Mouse (Mus musculus) cerebellum, adult 11-12 months (tissue): Measurements from ENCODE around the gene Reln.

Source experiments
- DNase-seq: peaks from one replicate; pipeline ENCODE4 v3.0.0; 2022

Gene Reln

DNA sequence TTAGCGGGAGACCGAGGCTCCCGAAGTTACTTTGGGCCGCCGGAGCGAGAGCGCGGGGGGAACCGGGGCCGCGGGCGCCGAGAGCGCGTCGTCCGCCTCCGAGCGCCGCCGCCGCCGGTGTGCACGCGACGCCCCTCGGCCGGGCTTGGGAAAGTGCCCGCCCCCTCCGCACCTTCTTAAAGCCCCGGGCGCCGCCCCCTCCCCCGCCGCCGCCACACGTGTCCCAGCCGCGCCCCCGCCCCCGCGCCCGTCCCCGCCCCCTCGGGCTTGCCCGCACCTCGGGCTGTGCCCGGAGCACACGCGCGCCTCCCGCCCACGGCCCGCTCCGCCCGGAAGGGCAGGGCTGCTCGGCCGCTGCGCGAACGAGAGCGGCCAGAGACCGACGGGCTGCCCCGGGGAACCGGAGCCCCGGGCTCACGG is at the start of gene Reln:
Gene Reln, minus strand, starts transcription at position 147 of the 420 bp plus-strand sequence.
- DNase-seq: peak; percentile 77

DNA sequence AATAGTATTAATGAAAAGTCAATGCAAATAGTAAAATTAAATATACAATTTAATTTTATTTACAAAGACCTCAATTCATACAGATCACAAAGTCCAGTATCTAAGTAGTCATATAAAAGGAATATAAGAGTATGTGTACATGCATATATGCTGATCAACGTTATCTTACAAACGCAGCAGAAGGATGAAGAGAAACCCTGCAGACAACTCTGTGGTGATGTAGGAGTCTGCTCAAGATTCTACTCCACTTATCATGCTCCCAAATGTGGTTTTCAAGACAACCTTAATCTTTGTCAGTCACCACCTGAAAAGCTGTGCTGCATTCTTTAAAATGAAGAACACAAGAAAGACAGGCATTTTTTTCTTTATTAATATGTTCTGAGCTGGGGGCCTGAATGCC is 44.0 kb upstream of the Reln start:
- DNase-seq: no peak

DNA sequence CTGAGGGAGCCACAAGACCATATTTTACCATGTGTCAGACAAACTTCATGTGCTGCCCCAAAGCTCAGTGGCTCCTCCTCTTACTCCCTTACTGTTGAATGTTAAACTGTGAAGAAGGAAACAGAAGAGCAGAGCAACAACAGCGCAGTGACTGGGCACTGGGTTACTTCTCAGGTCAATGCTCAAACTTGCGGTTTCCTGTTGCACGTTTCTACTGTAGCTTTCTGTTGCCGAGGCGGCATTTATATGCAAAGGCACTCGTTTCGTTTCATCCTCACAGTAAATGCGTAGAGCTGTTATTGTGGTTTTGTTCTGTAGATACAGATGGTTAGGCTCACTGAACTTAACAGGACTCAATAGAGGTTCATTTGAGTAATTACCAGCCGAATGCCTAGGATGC is 16.0 kb upstream of the Reln start:
- DNase-seq: no peak

DNA sequence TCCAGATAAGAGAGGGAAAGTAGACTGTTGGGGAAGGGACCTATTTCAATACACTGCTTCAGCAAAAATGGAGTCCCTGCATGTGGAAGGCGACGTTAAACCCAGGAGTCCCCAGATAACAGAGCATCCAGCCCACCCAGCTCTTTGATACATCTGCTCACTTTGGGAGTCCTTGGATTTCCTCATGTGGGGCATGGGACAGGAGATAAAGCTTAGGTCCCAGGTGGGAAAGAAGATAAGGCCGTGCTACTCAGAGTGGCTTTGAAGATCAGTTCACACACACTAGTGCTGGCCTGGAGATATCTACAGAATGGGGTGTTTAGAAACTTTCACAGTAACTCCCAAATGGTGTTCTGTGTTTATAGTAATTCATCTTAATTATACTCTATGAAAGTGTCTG is 3.9 kb upstream of the Reln start:
- no peak for DNase-seq

DNA sequence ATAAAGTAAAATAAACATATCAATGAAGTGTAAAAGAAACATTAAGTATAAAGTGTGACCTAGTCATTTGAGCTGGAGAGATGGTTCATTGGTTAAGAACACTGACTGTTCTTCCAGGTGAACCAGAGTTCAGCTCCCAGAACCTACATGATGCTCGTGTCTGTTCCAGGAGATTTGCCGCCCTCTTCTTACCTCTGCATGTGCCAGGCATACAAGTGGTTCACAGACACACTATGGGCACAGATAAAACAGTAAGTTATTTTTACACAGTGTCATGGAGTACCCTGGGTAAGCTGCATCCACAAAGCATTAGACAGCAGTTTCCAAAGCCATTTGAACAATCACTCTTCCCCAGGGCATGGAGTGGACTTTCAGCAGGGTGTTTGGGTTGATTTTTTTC is 3.2 kb upstream of the Reln start:
- DNase-seq: no peak

DNA sequence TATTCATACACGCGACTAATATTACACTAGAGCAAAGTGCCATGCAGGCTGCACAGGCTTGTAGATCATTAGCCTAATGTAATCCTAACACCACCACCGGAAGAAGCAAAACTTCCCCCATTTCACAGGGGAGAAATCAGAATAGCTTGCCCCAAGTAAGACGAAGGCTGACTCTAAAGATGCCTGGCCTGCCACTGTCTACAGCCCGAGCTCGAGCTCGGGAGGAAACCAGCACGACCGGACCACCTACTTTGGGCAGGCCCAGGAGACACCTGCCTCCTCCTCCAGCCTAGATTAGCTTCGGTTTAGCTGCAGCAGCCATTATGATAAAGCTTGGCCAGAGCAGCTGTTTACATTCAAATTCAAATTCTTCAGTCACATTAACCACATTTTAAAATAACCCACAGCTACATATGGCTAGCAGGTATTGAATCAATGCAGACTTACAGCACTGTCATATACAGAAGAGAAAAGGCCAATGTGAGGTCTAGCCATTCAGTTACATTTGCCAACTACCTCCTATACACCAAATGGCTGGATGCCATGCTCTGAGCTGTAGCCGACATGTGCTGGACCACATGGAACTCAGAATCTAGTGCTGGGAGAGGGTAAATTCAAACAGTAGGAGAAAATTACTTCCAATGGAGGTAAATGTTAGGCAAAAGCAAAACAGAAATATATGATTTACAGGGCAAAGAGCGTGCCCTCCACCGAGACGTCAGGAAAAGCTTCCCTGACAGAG is 1.6 kb upstream of the Reln start:
- no peak for DNase-seq

DNA sequence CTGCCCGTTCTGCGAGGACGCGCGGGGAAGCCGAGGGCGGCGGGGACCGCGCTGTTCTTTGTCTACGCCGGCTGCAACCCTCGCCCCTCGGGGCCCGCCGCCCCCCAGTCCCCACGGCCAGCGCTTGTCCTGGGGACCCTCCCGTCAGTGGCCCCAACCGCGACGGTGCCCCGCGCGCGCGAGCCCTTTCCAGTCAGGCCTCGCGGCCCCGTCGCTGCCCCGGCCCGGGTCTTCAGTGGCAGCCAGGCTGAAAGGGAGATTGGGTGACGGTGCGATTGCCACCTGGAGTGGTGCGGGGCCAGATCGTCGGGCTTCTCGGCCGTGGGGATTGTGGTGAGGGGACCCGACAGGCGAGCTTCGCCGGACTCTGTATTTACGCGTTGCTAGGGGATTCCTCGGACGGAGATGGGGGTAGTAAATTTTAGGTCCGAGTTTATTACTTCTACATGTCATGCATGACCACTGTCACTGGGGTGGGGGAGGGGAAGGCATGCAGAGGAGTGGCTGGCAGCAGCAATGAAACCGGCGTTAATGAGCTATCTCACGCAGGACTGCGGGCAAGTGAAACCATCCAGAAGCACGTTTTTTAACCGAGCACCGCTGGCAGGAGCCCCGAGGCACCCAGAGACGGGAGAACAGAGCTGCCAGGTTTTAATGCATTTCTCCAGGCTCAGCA is 612 bp upstream of the Reln start:
- DNase-seq: peak; percentile 74

DNA sequence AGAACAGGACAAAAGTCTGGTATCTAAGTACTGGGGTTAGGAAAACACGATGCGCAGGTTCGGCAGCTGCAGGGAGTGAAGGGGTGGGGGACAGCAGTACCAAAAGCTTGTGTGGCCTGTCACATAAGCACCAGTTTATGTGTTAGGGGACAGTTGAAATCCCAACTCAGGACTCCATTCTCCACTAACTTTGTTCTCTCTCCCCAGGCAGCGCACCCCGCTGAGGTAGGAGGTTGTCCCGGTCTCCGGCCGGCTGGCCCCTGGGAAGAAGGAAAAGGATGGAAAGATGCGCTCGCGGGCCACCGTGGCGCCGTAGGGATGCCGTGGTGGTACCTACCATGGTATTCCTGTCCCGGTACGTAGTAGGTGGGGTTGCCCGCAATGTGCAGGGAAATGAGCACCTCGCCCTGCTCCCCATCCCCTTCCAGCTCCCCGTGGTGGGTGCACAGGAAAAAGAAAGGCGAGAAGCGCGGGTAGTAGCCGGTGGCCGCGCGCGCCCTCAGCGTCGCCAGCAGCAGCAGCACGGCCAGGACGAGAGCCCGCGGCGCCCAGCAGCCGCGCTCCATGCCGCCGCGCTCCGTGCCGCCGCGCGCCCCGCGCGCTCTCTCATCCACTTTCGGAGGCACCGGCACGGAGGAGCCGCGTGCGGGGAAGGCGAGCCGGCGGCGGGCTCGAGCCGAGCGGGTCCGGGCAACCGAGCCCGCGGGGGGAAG is 503 bp downstream of the Reln start:
- DNase-seq: peak; percentile 65

DNA sequence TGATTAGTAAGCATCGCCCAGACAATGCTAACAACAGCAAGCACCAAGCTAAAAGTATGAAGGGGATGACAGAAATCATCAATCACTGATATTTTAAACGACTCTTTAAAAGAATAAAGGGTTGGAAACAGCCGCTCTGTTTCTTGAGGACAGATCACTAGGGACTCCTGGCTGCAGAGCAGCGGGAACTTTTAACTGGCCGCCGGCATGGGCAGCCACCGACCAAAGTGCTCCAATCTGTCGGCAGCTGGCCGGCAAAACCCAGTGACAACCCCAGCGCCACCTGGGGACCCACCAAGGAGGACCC is 1.0 kb downstream of the Reln start:
- DNase-seq: no peak

DNA sequence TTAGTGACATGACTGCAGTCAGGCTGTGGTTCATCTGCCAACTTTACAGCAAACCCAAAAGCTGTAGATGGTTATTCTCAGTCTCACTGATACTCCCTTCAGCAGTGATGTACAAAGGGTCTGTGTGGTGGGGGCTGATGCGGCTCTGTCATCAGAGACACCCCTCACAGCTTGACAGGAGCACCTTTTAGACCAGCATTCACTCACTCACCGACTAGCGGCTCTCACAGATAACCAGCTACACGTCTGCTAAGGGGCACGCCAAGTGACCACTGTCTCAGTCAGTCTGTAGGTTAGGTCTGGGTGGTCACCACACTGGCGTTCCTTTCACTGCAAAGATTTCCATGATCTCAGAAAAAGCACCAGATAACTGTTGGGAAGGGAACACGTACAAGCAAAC is 2.0 kb downstream of the Reln start:
- no peak for DNase-seq

DNA sequence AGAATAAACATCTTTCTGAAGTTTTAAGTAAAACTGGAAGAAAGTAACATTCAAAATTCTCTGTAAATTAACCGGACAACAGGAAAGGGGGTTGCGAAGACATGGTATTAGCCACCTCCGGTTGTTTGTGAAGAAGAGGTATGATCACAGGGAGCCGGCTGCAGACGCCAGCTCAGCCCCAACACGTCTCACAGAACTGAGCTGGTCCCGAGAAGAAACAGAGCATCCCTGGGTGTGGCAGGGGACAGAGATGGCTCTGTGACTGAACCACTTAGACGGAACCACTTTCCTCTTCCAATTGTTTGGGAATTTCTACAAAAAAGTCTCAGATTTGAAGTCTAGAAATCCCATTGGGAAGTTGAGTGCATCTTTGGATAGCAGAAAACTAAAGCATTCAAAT is 3.5 kb downstream of the Reln start:
- DNase-seq: no peak

DNA sequence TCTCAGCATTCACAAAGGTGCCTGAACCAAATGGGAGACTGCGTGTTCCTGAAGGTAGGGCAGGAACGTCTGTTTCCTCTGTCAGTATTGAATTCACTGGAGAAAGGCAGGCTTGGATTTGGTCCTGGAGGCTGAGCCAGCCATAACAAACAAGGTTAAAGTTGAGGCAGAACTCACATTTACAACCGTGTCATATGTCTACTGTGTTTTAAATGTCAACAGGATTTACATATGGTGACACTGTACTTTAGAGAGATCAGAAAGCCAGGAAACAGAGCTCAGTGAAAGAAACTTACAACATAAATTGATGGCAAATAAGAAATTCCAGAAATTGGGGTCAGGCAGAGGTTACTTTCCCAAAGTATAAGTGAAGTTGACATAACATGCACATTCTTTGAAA is 9.1 kb downstream of the Reln start:
- no peak for DNase-seq

DNA sequence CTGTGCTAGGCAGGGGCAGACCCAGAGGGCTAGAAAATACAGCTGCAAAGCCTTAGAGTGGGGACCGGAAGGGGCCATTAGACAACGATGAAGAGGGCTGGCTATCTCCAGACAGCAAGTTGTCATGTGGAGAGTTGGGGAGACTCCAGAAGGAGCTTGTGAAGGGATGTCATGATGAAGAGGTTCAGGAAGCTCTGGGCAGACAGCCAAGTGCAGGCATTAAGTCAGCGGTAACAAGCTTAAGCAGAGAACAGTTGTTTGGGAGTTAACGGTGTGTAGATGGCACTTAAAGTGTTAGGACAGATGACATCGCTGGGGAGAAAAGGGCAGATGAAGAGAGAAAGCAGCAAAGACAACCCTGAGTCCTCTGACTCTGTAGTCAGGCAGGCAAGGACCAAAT is 13.7 kb downstream of the Reln start:
- DNase-seq: peak; percentile 58

DNA sequence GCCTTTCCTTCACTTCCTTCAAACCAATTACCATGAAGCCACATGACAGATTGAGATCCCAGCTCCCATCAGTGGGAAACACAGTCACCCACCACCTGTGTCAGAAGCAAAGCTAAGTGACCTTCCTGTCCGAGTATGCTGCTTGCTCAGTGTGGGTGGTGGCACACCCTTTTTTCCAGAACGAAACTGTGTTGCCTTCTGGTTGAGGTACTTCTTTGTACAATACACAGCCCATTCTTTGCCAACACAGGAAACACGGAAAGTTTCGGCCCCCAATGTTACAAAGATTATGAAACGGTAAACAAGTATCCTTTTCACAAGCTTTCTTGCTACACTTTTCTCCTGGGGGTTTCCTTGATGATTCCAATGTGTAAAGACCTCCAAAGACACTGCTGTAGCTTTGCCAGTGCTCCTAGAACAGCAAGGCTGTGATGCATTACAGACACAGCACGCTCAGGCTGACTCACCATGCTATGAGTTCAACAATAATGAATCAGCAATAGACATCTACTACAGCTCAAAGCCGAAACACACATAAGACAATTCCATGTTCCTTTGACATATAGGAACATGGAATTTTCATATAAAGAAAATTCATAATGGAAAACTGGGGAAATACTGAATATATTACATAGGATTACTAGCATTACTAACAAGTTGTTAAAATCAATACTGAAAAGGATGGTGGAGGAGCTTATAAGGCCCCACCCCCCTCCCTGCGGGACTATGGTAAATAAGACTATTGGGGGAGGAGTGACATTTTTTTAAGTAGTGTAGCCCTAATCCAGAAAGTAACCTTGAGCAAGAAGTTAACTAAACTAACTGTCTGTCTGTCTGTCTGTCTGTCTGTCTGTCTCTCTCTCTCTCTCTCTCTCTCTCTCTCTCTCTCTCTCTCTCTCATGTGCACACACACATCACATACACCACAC is 15.8 kb downstream of the Reln start:
- no peak for DNase-seq

DNA sequence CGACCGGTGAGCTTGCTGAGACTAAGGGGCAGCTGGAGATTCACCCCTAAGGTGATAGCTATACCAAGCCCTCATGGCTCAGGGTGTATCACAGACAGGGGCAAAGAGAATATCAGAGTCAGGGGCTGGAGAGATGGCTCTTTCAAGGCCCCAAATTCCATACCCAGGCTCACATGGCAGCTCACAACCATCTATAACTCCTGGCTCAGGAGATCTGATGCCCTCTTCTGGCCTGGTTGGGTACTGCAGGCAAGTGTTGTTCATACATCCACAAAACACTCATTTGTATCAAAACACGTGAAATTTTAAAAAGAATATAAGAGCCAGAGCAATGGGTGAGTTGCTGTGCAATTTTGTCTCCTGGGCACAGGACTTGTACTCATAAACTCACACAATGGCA is 17.3 kb downstream of the Reln start:
- no peak for DNase-seq

DNA sequence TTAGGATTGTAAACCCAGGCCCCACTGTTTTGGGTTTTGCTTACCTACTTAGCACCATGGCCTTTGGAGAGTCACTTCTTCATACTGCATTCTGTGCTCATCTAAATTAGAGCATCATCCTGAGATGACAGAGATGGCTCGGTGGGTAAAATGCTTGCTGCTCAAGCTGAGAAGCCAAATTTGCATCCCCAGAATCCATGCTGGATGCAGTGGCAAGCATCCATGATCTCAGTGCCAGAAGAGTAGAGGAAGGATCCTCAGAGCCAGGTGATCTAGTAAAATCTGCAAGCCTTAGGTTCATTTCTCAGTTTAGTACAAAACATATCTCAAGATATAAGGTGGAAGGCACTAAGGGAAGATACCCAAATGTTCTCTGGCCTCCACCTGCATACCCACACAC is 20.7 kb downstream of the Reln start:
- peak; percentile 49 for DNase-seq

DNA sequence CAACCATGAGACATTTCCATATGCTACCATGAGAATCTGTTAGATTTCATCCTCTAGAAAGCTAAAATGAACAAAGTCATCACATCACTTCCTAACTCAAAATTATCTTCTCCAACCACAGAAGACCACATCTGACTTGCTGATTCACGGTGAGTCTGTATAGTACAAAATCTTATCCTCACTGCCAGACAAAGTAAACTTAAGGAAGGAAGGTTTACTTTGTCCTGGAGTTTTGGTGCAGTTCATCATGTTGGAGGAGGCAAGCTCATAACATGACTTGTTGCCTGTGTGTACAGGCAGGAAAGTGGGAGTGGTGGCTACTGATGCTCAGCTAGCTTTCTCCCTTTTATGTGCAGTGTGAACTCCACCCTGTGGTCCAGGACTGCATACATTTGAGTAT is 26.7 kb downstream of the Reln start:
- no peak for DNase-seq

DNA sequence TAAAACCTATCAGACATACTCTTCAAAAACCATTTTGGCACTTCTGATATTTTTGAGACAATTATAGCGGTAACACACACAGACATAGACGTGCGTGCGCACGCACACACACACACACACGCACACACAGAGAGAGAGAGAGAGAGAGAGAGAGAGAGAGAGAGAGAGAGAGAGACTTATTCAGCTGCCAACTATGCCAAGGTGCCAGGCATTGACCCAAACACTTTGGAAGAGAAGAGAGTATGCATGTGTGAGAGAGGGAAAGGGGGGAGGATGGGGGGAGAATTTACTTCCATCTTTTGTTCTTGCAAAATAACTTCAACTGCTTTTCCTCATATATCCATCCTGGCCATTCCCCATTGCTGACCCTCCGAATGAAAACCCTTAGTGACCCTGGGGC is 28.0 kb downstream of the Reln start:
- no peak for DNase-seq

DNA sequence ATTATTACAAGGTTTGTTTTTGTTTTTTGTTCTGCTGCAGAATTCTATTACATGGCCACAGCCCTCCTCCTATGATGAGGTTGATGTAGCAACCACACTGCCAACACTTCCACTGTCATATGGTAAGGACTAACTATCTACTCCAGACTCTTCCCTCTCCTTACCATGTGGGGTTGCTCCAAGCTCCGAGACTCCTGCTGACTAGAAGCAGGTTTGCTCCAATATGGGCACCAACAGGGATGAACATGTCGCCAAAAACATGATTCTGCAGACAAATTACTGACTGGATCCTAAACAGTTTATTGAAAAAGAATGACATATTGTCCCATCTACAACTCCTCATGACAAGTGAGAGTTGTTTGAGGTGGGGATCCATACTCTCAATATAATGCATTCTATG is 28.5 kb downstream of the Reln start:
- DNase-seq: peak; percentile 46

DNA sequence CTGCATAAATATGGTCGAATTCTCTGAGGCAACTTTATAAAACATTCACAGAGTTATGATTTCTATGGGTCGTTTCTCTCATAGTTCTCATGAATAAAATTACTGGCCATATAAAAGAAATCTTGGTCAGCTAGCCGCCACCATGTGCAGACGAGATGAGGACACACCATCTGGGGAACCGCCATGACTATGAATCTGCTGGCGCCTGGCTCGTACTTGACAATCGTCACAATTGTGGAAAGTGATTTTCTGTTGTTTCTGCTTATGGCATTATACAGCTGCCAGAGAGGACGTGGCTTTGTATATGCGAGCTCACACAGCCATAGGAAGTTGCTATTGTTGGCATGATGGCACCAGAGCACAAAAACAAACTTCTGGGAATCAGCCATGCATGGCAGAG is 31.5 kb downstream of the Reln start:
- DNase-seq: no peak

DNA sequence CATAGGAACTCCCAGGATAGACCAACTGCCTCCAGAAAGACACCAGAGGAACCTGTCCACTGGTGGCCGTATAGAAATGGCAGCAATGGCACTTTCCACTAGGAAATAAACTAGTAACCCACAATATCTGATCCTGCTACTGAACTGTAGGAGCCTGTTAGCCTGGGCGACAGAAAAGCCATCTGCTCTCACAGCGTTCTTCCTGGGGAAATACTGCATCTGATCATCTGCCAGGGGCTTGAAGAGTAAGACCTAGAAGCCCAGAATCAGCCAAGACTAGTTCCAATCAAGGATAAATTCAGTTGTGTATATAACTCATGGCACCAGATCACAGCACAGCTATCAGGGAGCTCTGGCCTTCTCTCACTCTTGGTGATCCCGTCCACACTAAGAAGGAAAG is 33.5 kb downstream of the Reln start:
- peak; percentile 78 for DNase-seq

DNA sequence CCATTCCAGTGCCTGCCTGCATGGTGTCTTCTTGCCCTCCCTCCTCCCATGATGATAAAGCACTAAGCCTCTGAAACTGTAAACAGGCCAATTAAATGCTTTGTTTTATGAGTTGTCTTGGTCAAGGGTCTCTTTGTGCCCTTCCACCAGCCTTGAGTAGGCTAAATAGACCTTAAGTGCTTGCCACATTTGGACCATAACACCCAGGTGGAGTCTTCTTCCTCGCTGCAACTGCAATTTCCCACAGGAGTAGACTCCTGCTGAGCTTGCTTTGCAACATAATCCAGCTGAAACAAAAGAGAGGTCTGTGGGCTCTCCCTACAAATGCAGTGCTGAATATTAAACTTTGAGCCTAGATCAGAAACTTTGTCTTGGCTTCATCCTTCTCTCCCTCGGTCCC is 35.5 kb downstream of the Reln start:
- DNase-seq: no peak

DNA sequence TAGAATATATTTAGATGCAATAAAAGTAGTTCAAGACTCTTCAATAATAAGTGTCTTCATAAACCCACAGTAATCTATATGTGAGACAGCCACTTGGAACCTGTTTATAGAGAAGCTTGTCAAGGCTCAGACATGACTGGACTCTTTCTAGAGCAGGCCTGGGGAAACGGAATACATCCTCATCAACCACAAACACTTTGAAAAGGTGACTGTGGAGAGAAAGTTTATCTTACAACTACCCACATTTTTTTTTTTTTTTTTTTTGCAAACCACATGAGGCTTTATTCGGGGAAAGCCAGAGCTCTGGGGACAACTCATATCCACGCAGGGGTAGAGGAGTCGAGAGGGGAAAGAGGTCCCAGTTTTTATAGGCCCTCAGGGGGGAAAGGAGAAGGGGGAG is 36.6 kb downstream of the Reln start:
- DNase-seq: no peak
